In genomic region chr7:29170755-29171561, GRCm38 (mm10) we compare ENCODE assay signal across 7 mouse cellular contexts. TPM values are rescaled to one million over a fixed set of nuclear protein-coding genes. Genes with fewer than 3 reads are reported as not detected.
A peak's percentile ranks its signal among the peaks of the same experiment; 100 is the strongest.
DNase-seq lines count a peak whose midpoint lies in the region; ATAC-seq and TF ChIP-seq lines count a peak whose summit lies in the region.

No protein-coding gene starts in this region.

- WGBS in liver, embryonic 13.5 days (ENCODE audit: insufficient replicate concordance) = under 1% methylated on average over 43 of the region's 43 CpGs

- H3K9me3 ChIP-seq in liver, embryonic 13.5 days (replicated peaks) = no peaks in the 10 kb centered on the region

- peak overlapping the region; percentile 93; the same call in 1 of the 2 replicates for H3K4me3 ChIP-seq in cortical plate, adult 2 months (ENCODE audit: insufficient read depth, low read length)
- H3K4me3 ChIP-seq in liver, embryonic 13.5 days (replicated peaks) = peak overlapping the region; percentile 56

- no peak for ATAC-seq in liver, embryonic 13.5 days (ENCODE audit: low read depth)

- H3K4me1 ChIP-seq in cortical plate, adult 2 months (ENCODE audit: control insufficient read depth, insufficient read depth, low read length) = no peaks in the 10 kb centered on the region
- H3K4me1 ChIP-seq in liver, embryonic 13.5 days (replicated peaks) = peaks cover 37% of the 10 kb centered on the region

- H3K27me3 ChIP-seq in liver, embryonic 13.5 days = peaks cover 77% of the 10 kb centered on the region

- intact Hi-C loops in heart, postnatal 10 days (cut with DNase I) = no loop called here

- no peak for TF ChIP-seq CTCF in cortical plate, adult 2 months (IDR thresholded peaks at IDR 0.05; ENCODE audit: extremely low read depth, insufficient read depth, low read length)

- peak overlapping the region; percentile 74 for H3K4me2 ChIP-seq in liver, embryonic 13.5 days

- peak overlapping the region; percentile 54 for H3K9ac ChIP-seq in liver, embryonic 13.5 days

- H3K27ac ChIP-seq in cortical plate, adult 2 months (ENCODE audit: insufficient read depth, low read length) = no peak overlapping the region
- no peak overlapping the region for H3K27ac ChIP-seq in liver, embryonic 13.5 days

- H3K36me3 ChIP-seq in liver, embryonic 13.5 days = peaks cover 33% of the 10 kb centered on the region

- TF ChIP-seq POLR2A in cortical plate, adult 2 months (IDR thresholded peaks at IDR 0.05; ENCODE audit: extremely low read depth, insufficient read depth, low read length) = no peak

- DNase-seq in thymus, postnatal 0 days (ENCODE audit: low spot score) = peak; percentile 10
- no peak for DNase-seq in thymus, adult 18-20 months
- peak; percentile 30 to 38 for DNase-seq in heart, postnatal 10 days
- no peak for DNase-seq in liver, embryonic 13.5 days
- DNase-seq in neural tube, embryonic 10.5 days (ENCODE audit: extremely low spot score, low spot score) = peak; percentile 38
- DNase-seq in urinary bladder, postnatal 25 days (ENCODE audit: low spot score) = no peak

RNA-seq across cellular contexts. Expression of gene Spred3, which starts 0.7 kb away (rescaled TPM):
- polyA plus RNA-seq in thymus, postnatal 0 days (2015; fragmentation: Nextera tagmentation; extraction: Ambion mirVana) = 0.23 and 1.4 TPM in 2 replicates
- 39.6 and 40.7 TPM in 2 replicates for polyA plus RNA-seq in cortical plate, adult 2 months (2012; rRNA removed)
- 1 to 10 TPM; 1.9 to 2.2 TPM for total RNA-seq in heart, postnatal 10 days (2021)
- polyA plus RNA-seq in liver, embryonic 13.5 days (2015; fragmentation: Nextera tagmentation; extraction: Ambion mirVana) = 0.23 and 0.41 TPM in 2 replicates

RNA-seq across cellular contexts. Expression of gene Ggn, which starts 0.9 kb away (rescaled TPM):
- 0.17 and 0.20 TPM in 2 replicates for polyA plus RNA-seq in thymus, postnatal 0 days (2015; fragmentation: Nextera tagmentation; extraction: Ambion mirVana)
- polyA plus RNA-seq in cortical plate, adult 2 months (2012; rRNA removed) = 0.52 and 0.72 TPM in 2 replicates
- under 1 TPM; 0.55 to 0.57 TPM for total RNA-seq in heart, postnatal 10 days (2021)
- polyA plus RNA-seq in liver, embryonic 13.5 days (2015; fragmentation: Nextera tagmentation; extraction: Ambion mirVana) = 0.07 and 0.10 TPM in 2 replicates

RNA-seq across cellular contexts. Expression of gene Psmd8, which starts 9.5 kb away (rescaled TPM):
- polyA plus RNA-seq in thymus, postnatal 0 days (2015; fragmentation: Nextera tagmentation; extraction: Ambion mirVana) = 358 and 374 TPM in 2 replicates
- 195 and 198 TPM in 2 replicates for polyA plus RNA-seq in cortical plate, adult 2 months (2012; rRNA removed)
- total RNA-seq in heart, postnatal 10 days (2021) = 100 to 1,000 TPM; 173 to 179 TPM
- 136 and 155 TPM in 2 replicates for polyA plus RNA-seq in liver, embryonic 13.5 days (2015; fragmentation: Nextera tagmentation; extraction: Ambion mirVana)

RNA-seq across cellular contexts. Expression of gene Fam98c, which starts 14.9 kb away (rescaled TPM):
- 49.7 and 54.4 TPM in 2 replicates for polyA plus RNA-seq in thymus, postnatal 0 days (2015; fragmentation: Nextera tagmentation; extraction: Ambion mirVana)
- 62.3 and 66.1 TPM in 2 replicates for polyA plus RNA-seq in cortical plate, adult 2 months (2012; rRNA removed)
- total RNA-seq in heart, postnatal 10 days (2021) = 10 to 100 TPM; 13.7 to 15.4 TPM
- polyA plus RNA-seq in liver, embryonic 13.5 days (2015; fragmentation: Nextera tagmentation; extraction: Ambion mirVana) = 8.1 and 8.5 TPM in 2 replicates

RNA-seq across cellular contexts. Expression of gene Rasgrp4, which starts 36.3 kb away (rescaled TPM):
- 2.2 and 3.4 TPM in 2 replicates for polyA plus RNA-seq in thymus, postnatal 0 days (2015; fragmentation: Nextera tagmentation; extraction: Ambion mirVana)
- polyA plus RNA-seq in cortical plate, adult 2 months (2012; rRNA removed) = 1.5 and 1.6 TPM in 2 replicates
- 1 to 10 TPM; 1.1 to 2.1 TPM for total RNA-seq in heart, postnatal 10 days (2021)
- 0.29 and 0.32 TPM in 2 replicates for polyA plus RNA-seq in liver, embryonic 13.5 days (2015; fragmentation: Nextera tagmentation; extraction: Ambion mirVana)

Comparison
In these comparisons a context has a peak if more than half of its experiments do, and no peak if none do; other contexts are left out.
1. DNase-seq: peak in thymus, postnatal 0 days (single experiment), heart, postnatal 10 days (2 of 2) and neural tube, embryonic 10.5 days (single experiment); none in thymus, adult 18-20 months (0 of 2), liver, embryonic 13.5 days (single experiment) and urinary bladder, postnatal 25 days (single experiment).
2. RNA of gene Spred3, which starts 0.7 kb away (polyA plus RNA-seq): 39.6 to 40.7 TPM in cortical plate, adult 2 months; 0.23 to 1.4 TPM in thymus, postnatal 0 days and 0.23 to 0.41 TPM in liver, embryonic 13.5 days; every median in the first group is over 10 times any median in the second.